In the genomic region with DNA sequence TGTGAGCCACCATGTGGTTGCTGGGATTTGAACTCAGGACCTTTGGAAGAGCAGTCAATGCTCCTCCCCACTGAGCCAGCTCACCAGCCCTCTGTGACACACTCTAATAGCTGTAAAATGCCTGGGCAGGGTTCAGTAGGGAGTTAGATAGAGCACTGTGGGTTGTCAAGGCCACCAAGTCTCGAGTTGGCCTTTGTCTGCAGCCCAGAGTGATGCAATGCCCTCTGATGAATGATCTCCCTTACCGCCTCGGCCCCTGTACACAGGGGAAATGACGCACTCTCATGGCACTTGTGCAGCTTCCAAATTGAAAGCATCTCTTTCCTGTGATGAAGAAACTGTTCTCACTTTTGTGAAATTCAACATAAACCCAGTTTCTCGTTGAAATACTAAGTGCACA, we compare ENCODE assay signal across 18 mouse cellular contexts. TPM values are rescaled to one million over a fixed set of nuclear protein-coding genes. Genes with fewer than 3 reads are reported as not detected.
DNase-seq lines count a peak whose midpoint lies in the region; ATAC-seq and TF ChIP-seq lines count a peak whose summit lies in the region.
"Had no signal": no experiment of that assay in that cellular context is flagged by ENCODE, and none has a peak within 500 bp of the region (broad histone marks: within the 10 kb centered on the region; RNA-seq: fewer than 3 reads in every experiment).

No protein-coding gene starts in this region.

- H3K27me3 ChIP-seq in liver, adult 2 months (ENCODE audit: control insufficient read depth, insufficient read depth, low read length): no peaks in the 10 kb centered on the region
- H3K27me3 ChIP-seq in liver, embryonic 11.5 days (replicated peaks; ENCODE audit: control insufficient read depth, insufficient read depth, low read length): no peaks in the 10 kb centered on the region
- H3K27me3 ChIP-seq: CH12.LX; hindbrain, embryonic 13.5 days; limb, embryonic 15.5 days; neural tube, embryonic 12.5 days had no signal

- H3K4me3 ChIP-seq in liver, adult 2 months (ENCODE audit: insufficient read depth, low read depth, low read length): no peak overlapping the region
- H3K4me3 ChIP-seq in liver, embryonic 11.5 days (ENCODE audit: low read depth, low read length): no peak overlapping the region
- H3K4me3 ChIP-seq: heart, embryonic 10.5 days; hindbrain, embryonic 13.5 days; limb, embryonic 15.5 days; midbrain, embryonic 10.5 days; neural tube, embryonic 12.5 days had no signal

- H3K27ac ChIP-seq in liver, adult 2 months (replicated peaks; ENCODE audit: insufficient read depth, low read depth, low read length): peak overlapping the region; percentile 54
- H3K27ac ChIP-seq in liver, embryonic 11.5 days (ENCODE audit: low read depth, low read length): no peak overlapping the region
- H3K27ac ChIP-seq: heart, embryonic 10.5 days; hindbrain, embryonic 13.5 days; limb, embryonic 15.5 days; midbrain, embryonic 10.5 days; neural tube, embryonic 12.5 days had no signal

- H3K4me1 ChIP-seq in liver, adult 2 months (ENCODE audit: control insufficient read depth, insufficient read depth, low read length): peaks cover 5% of the 10 kb centered on the region; the same call in 1 of the 2 replicates
- H3K4me1 ChIP-seq in liver, embryonic 11.5 days (replicated peaks; ENCODE audit: control insufficient read depth, insufficient read depth, low read length): no peaks in the 10 kb centered on the region
- H3K4me1 ChIP-seq: heart, embryonic 10.5 days; hindbrain, embryonic 13.5 days; limb, embryonic 15.5 days; midbrain, embryonic 10.5 days; neural tube, embryonic 12.5 days had no signal

- no peak for ATAC-seq in liver, embryonic 11.5 days (replicated peaks; ENCODE audit: low FRiP score)
- peak; percentile 57 for ATAC-seq in common myeloid progenitor, adult 5-6 weeks (replicated peaks; ENCODE audit: low read depth, poor library complexity, severe bottlenecking)
- no peak for ATAC-seq in cerebellum, adult (ENCODE audit: insufficient number of reproducible peaks, low FRiP score, low TSS enrichment)

- H3K9me3 ChIP-seq in liver, embryonic 11.5 days (ENCODE audit: control insufficient read depth, low read length): no peaks in the 10 kb centered on the region
- H3K9me3 ChIP-seq: heart, embryonic 10.5 days; hindbrain, embryonic 13.5 days; limb, embryonic 15.5 days; midbrain, embryonic 10.5 days; neural tube, embryonic 12.5 days had no signal

- H3K36me3 ChIP-seq in liver, adult 2 months (ENCODE audit: control insufficient read depth, insufficient read depth, low read length): peaks cover 77% of the 10 kb centered on the region
- peaks cover 22% of the 10 kb centered on the region for H3K36me3 ChIP-seq in liver, embryonic 11.5 days (ENCODE audit: control insufficient read depth, insufficient read depth, low read length)

- WGBS in liver, adult 2 months: 21% methylated on average over 5 of the region's 5 CpGs
- 81% methylated on average over 5 of the region's 5 CpGs for WGBS in liver, embryonic 11.5 days

- H3K9ac ChIP-seq in liver, adult 2 months (ENCODE audit: low read depth, low read length): no peak overlapping the region
- H3K9ac ChIP-seq in liver, embryonic 11.5 days (ENCODE audit: low read depth, low read length): no peak overlapping the region
- H3K9ac ChIP-seq: hindbrain, embryonic 13.5 days; limb, embryonic 15.5 days; neural tube, embryonic 12.5 days had no signal

- H3K79me2 ChIP-seq in liver, adult 2 months (ENCODE audit: control insufficient read depth, insufficient read depth, low read length): no peaks in the 10 kb centered on the region

- DNase-seq in liver, adult 2 months (ENCODE audit: extremely low read depth, low read depth, low spot score): peak; percentile 95
- no peak for DNase-seq in liver, embryonic 11.5 days (ENCODE audit: low spot score)
- DNase-seq in ovary, postnatal 36 days (ENCODE audit: low spot score): peak; percentile 11
- DNase-seq in ovary, postnatal 10 days (ENCODE audit: low spot score): no peak
- no peak for DNase-seq in heart, adult 9 months (ENCODE audit: low spot score in 2 of 2)
- DNase-seq in cerebellum, adult 9-11 months: no peak
- DNase-seq: cerebellum, adult 18-20 months; gastrocnemius, postnatal 10 days; heart, postnatal 10 days; right cerebral cortex, postnatal 4 days had no signal

- no peak overlapping the region for H3K4me2 ChIP-seq in liver, embryonic 11.5 days
- H3K4me2 ChIP-seq: hindbrain, embryonic 13.5 days; limb, embryonic 15.5 days; neural tube, embryonic 12.5 days had no signal

- no peak for TF ChIP-seq POLR2A in liver, adult 2 months (IDR thresholded peaks at IDR 0.05; ENCODE audit: extremely low read depth, insufficient read depth, low read length)

- TF ChIP-seq CTCF in liver, adult 2 months (IDR thresholded peaks at IDR 0.05; ENCODE audit: low read depth, low read length): no peak

RNA-seq across cellular contexts. Expression of a gene that starts 31.2 kb away (rescaled TPM):
- 9.4 and 12.3 TPM in 2 replicates for total RNA-seq in liver, adult 2 months (2014; rRNA removed)
- polyA plus RNA-seq in liver, adult 2 months (2012; rRNA removed): 14.4 and 14.5 TPM in 2 replicates
- 78.2 and 85.2 TPM in 2 replicates for polyA plus RNA-seq in liver, embryonic 11.5 days (2014; fragmentation: Nextera tagmentation; extraction: Ambion mirVana)
- total RNA-seq in common myeloid progenitor, adult 5-6 weeks (2017): 62.4 and 88.1 TPM in 2 replicates

RNA-seq across cellular contexts. Expression of a gene that starts 31.3 kb away (rescaled TPM):
- total RNA-seq in liver, adult 2 months (2014; rRNA removed): 26.4 and 36.2 TPM in 2 replicates
- 10.7 and 11.3 TPM in 2 replicates for polyA plus RNA-seq in liver, adult 2 months (2012; rRNA removed)
- 9.5 and 10.3 TPM in 2 replicates for polyA plus RNA-seq in liver, embryonic 11.5 days (2014; fragmentation: Nextera tagmentation; extraction: Ambion mirVana)
- 31.7 and 32.9 TPM in 2 replicates for total RNA-seq in common myeloid progenitor, adult 5-6 weeks (2017)

Comparison
In these comparisons a context has a peak if more than half of its experiments do, and no peak if none do; other contexts are left out.
1. DNase-seq: peak in liver, adult 2 months (single experiment) and ovary, postnatal 36 days (single experiment); none in liver, embryonic 11.5 days (single experiment), ovary, postnatal 10 days (single experiment), heart, adult 9 months (0 of 2) and cerebellum, adult 9-11 months (single experiment).